Mouse (Mus musculus): ENCODE data around the gene Zfp318.

The Zfp318 gene

DNA sequence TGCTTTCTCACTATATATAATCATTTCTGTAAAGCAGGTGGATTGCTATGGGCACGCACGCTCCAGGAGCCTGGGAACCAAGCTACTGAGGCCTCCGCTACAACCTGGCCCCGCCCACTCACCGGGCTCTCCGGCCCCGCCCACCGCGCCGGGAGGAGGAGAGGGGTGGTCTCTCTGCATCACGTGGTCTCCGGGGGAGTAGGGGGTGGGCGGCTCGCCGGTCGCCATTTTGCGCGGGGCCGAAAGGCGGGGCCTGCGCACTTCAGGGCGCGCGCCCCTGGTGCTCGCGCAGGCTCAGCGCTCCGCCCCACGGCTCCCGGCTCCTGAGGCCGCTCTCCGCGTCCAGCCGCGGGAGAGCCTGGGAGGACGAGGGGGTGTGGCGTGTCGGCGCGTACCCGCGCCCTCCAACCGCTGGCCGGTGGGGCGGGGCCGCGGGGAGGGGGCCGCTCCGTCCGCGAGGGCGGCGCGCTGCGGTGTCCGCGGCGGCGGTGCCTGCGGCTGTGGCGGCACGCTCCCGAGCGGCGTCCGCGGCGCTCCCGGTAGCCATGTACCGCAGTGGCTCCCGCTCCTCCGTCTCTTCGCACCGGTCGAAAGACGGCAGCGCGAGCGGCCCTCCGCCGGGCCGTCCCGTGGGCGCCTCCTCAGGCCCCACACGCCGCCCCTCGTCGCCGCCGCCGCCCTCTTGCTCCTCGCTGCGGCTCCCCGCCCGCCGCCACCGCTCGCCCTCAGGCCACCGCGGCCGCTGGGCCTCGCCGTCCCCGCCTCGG lies at the start of gene Zfp318:
Gene Zfp318 (plus strand): TSS at position 438 of the 767 bp plus-strand sequence.
- DNase-seq: peak; percentile 95

DNA sequence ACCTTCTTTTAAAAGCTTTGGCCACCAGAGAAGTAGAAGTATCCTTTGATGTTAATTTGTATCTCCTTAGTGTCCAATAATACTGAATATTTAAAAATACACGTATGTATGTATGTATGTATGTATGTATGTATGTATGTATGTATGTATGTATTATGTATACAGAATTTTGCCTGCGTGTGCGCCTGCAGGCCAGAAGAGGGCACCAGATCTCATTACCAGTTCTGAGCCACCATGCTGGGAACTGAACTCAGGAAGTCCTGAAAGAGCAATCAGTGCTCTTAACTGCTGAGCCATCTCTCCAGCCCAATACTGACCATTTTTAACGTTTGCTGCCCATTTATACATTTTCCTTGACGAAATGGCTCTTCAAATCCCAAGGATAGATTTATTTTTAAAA lies 47.1 kb upstream of the Zfp318 start:
- no peak for DNase-seq

GRCm38 (mm10) chr17:46341208-46341607 lies 42.3 kb upstream of the Zfp318 start:
- DNase-seq: no peak

DNA sequence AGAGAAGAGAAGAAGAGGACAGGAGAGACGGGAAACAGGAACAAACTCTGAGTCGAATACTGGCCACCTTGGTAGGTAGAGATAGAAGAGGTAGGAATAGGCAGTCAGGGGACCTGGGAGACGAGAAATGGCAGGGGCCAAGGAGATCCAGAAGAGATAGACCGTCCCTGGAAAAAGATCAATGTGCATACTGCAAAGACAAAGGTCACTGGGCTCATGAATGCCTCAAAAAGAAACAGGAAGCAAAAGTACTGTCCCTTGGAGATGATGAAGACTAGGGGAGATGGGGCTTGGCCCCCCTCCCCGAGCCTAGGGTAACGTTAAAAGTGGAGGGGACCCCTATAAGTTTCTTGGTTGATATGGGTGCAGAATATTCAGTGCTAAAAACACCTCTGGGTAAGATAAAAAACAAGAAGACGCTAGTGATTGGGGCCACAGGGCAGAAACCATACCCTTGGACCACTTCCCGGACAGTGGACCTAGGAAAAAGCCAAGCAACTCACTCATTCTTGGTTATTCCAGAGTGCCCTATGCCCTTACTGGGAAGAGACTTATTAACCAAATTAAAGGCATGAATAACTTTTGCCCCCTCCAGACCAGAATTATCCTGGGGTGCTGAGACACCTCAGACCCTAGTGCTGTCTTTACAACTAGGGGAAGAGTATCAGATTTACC lies 32.4 kb upstream of the Zfp318 start:
- no peak for DNase-seq

DNA sequence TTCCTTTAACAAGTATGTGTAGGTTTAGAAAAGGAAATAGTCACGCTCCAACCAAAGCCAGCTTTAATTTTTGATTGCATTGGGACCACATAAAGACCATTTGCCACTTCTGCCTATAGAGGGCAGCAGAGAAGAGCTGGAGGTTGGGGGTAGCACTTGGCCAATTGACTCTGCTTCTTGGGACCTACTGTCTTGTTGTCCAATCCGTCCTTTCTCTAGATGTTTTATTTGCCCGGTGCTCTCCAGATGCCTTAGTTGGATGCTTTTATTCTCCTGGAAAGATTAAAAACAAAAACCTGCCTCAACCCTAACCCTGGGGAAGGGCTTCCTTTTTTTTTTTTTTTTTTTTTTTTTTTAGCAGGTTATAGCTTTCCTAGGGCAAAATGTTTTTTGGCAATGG lies 11.7 kb upstream of the Zfp318 start:
- no peak for DNase-seq

- no peak for DNase-seq
Measured at GRCm38 (mm10) chr17:46378564-46378963, 5.0 kb upstream of the Zfp318 start.

DNA sequence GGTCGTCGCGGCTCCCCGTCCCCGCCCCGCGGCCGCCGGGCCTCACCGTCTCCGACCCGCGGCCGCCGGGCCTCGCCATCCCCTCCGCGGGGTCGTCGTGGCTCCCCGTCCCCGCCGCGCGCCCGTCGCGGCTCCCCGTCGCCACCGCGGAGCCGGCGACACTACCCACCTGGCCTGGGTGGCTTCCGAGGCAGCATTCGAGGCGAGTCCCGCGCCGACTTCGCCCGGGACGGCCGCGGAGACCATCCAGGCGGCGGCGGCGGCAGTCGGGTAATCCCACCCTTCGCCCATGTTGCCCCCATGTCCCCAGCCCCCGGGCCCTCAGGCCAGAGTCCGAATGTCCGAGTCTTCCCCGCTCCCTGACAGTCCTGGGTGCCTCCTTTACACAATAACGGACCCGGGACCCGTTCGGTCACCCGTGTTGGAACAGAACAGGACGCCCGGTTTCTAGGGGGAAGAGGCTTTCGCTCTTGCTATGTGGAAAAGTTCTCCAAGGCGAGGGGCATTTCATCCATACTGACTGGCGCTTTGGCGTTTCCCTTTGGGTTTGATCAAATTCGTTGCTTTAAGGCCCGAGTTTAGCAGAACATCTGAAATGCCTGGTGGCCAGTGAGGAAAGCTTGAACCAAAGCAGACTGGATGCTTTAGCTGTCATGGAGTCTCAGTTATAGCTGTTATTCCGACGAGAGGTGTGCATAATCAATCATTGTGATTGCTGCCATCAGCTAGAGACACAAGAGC lies 700 bp downstream of the Zfp318 start:
- DNase-seq: peak; percentile 21

DNA sequence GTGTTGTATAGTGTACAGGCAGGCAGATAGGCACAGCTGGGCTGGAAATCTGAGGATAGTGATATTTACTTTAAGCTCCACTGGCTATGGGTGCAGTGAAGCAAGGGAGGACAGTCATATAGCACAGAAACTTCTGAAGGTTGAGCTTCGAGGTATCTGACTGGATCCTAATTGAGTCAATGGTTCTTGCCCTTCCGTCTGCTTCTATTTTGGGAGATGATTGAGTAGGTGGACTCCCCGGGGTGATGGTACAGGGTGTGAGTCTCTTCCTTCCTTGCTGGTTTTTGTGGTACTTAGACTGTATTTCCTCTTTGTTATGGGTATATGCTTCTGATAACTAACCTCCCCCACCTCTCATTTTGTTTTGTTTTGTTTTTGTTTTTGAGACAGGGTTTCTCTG lies 4.7 kb downstream of the Zfp318 start:
- no peak for DNase-seq

GRCm38 (mm10) chr17:46393012-46393411 lies 9.5 kb downstream of the Zfp318 start:
- peak; percentile 20 for DNase-seq

- no peak for DNase-seq
Measured at GRCm38 (mm10) chr17:46394631-46395030, 11.1 kb downstream of the Zfp318 start.

DNA sequence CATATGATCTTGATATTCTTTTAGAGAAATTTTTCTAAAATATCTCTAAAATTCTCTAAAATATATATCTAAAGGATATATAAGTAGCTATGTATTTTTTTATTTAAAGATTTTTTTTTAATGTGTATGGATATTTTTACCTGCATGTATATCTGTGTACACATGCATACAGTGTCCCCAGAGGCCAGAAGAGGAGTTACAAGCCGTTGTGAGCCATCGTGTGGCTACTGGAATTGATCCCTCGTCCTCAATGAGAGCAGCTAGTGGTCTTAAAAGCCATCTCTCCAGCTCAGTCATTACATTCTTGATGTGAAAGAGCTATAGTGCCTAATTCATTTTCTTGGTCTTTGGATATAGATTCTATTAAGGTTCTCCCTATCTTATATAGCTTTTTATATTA lies 24.9 kb downstream of the Zfp318 start:
- DNase-seq: no peak

GRCm38 (mm10) chr17:46418628-46419027 lies 35.1 kb downstream of the Zfp318 start:
- DNase-seq: no peak

- no peak for DNase-seq
Measured at GRCm38 (mm10) chr17:46419717-46420116, 36.2 kb downstream of the Zfp318 start.

GRCm38 (mm10) chr17:46426496-46426895 lies 43.0 kb downstream of the Zfp318 start:
- DNase-seq: no peak

- DNase-seq: no peak
Measured at GRCm38 (mm10) chr17:46428761-46429414, 45.4 kb downstream of the Zfp318 start, which contains the start of gene Crip3. TSS of gene Crip3 (plus strand) at chr17:46428926.

DNA sequence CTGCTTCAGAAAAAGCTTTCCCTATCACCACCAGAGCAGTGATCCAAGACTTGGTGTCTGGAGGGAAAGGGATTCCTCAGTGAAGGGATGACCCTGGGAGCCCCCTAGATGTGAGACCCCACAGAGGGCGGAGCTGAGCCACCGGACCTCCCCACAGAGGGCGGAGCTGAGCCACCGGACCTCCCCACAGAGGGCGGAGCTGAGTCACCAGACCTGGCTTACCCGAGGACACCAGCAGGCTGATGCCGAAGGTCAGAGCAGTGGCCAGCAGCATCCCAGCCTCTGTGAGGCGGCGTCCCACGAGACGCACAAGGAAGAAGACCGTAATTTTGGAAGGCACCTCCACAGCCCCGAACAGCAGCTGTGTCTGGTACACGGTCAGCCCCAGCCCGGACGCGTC lies 50.1 kb downstream of the Zfp318 start:
- no peak for DNase-seq

- no peak for DNase-seq
Measured at GRCm38 (mm10) chr17:46436672-46437366, 53.3 kb downstream of the Zfp318 start.

DNA sequence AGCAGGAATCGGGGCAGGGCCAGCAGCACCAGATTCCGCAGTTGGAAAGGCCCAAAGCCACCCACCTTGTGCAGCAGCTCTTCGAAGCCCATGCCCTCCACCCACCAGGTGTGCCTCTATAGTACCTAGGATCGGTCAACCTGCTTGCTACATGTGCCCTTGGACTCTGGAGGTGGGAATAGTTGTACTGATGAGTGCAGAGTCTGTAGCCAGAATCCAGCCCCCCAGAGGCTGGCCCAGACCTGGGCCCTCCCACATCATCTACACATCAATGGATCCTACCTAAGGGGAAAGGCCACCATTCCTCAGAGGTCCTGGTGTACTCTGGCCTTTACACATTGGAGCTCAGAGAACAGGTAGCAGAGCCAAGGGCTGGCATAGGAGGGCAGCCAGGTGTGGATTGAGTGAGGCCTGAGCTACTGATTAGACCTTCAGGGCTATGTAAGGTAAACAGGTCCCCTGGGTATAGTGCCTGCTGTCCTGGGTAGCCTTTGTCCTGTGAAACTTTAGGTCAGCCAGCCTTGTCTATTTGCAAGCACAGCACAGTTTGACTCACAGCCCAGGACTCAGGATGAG lies 54.9 kb downstream of the Zfp318 start, which contains the start of gene Slc22a7:
Gene Slc22a7 (minus strand): TSS at position 160 of the 576 bp plus-strand sequence.
- no peak for DNase-seq

- no peak for DNase-seq
Measured at GRCm38 (mm10) chr17:46439176-46439575, 55.6 kb downstream of the Zfp318 start.

- no peak for DNase-seq
Measured at GRCm38 (mm10) chr17:46444839-46445579, 61.5 kb downstream of the Zfp318 start.

DNA sequence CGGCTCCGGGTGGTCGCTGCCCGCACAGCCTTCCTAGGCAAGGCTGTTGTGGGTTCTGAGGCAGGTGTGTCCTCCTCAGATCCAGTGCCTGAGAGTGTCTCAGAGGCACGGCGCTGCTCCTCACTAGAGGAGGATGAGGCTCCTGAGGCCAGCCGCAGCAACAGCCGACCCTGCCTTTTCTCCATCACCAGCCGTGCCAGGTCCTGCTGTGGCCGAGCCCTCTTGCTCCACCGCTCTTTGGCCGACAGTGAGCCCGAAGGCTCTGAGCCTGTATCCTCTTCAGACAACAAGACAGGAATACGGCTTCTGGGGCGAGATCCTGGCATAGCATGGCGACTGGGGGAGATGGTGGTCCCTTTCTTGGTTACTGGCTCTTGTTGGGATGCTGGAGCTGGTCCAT lies 62.7 kb downstream of the Zfp318 start:
- DNase-seq: no peak

Measured in right cerebral cortex, postnatal 14 days (tissue).